Mouse (Mus musculus): ENCODE measurements around the gene Bcor.

DNA sequence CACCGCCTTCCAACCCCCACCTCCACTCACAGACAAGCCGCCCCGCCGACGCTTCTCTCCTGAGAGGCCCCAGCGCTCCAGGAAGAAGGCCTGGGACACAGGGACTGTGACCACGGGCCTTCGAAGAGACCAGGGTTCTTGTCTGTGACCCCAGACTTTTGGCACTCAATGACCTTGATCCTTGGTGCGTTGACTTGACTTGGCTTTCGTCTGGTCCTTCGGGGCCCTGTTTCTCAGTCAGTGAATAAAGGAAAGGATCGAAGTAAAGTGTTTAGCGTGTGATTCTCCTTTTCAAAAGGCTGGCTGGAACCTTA, 71.2 kb downstream of the Bcor start:
- TF ChIP-seq GATA1 (IDR thresholded peaks at IDR 0.05; ENCODE audit: borderline replicate concordance, low read length) = no peak
- no peak for TF ChIP-seq FLI1 (IDR thresholded peaks at IDR 0.05; ENCODE audit: low read length)
